Mouse (Mus musculus): Measurements from ENCODE around the gene Gm5737. TPM values are rescaled to one million over a fixed set of nuclear protein-coding genes. Genes with fewer than 3 reads are reported as not detected.

Gene Gm5737
- polyA plus RNA-seq, 1 experiment from 2014 or later, result not detected

DNA sequence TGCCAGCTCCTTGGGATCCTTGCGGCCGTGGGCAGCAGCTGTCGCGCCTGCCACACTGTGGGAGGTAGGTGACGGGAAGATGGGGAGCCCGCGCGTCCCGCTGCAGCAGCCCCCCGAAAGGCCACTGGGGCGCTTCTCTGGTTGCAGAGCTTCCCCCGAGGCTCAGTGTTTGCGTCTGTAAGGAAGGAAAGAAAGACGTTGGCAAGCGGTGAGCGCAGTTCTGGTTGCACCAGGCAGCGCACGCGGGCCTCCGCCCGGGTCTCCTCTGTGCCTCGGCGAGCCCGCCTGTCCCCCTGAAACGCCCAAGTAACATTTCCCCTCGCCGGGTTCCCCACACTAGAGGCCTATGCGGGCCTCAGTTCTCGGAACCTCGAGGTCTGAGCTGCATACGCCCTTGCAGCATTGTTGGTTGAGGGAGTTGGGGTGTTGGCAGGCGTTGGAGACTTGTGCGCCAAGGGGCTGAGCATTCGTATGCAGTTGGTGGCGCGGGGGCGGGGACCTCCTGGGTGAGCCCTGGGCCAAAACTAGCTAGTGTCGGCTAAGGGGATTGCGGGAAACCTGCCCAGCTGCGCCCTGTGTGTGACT is 31.0 kb downstream of the Gm5737 start:
- no peaks in the 10 kb centered on the region for H3K9me3 ChIP-seq (replicated peaks)
- peak overlapping the region; percentile 97 for H3K27ac ChIP-seq (replicated peaks)
- peaks cover 58% of the 10 kb centered on the region for H3K4me1 ChIP-seq (replicated peaks)
- peak; percentile 73 for ATAC-seq (ENCODE audit: insufficient read depth)
- H3K36me3 ChIP-seq (replicated peaks), result peaks cover 34% of the 10 kb centered on the region
- H3K27me3 ChIP-seq, result no peaks in the 10 kb centered on the region
- WGBS (ENCODE audit: insufficient replicate concordance), result under 1% methylated on average over 40 of the region's 40 CpGs
- H3K4me3 ChIP-seq (replicated peaks), result peak overlapping the region; percentile 86
- H3K9ac ChIP-seq, result peak overlapping the region; percentile 95
- peak overlapping the region; percentile 82 for H3K4me2 ChIP-seq

DNA sequence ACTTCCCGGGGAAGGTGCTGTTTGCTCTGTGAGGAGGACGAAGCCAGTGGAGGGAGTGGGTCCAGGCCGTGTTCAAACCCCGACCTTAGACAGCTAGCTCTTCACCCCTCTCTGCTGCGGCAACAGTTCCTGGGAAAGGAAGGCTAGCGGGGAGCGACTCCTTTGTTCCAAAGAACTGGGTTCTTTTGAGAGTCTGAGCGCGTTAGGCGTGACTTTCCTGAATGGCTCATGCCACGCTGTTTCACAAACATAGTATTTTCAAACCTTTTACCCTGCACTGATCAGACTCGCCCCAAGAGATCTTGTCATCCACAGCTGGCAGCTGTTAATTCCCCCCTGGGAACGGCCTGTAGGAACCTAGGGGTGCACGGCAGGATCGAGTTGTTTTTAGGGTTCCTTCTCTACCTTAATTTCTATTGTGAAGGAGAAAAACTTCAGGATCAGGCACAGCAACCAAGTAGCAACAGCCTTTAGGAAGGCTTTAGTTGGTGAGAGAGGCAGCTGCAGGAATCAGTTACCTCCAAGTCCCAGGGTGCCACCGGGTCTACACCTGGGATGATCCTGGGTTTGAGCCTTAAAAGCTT is 31.8 kb downstream of the Gm5737 start:
- Histone ChIP-seq H3K9ac (peak overlapping the region; percentile 95), H3K36me3 (replicated peaks) (peaks cover 42% of the 10 kb centered on the region), H3K4me1 (replicated peaks) (peaks cover 66% of the 10 kb centered on the region), H3K9me3 (replicated peaks) (no peaks in the 10 kb centered on the region), H3K27ac (replicated peaks) (peak overlapping the region; percentile 97), H3K27me3 (no peaks in the 10 kb centered on the region), H3K4me2 (peak overlapping the region; percentile 82), H3K4me3 (replicated peaks) (peak overlapping the region; percentile 86)
- WGBS (ENCODE audit: insufficient replicate concordance), result 5% methylated on average over 16 of the region's 16 CpGs
- ATAC-seq (ENCODE audit: insufficient read depth), result peak; percentile 2; the same call in 1 of the 2 replicates

DNA sequence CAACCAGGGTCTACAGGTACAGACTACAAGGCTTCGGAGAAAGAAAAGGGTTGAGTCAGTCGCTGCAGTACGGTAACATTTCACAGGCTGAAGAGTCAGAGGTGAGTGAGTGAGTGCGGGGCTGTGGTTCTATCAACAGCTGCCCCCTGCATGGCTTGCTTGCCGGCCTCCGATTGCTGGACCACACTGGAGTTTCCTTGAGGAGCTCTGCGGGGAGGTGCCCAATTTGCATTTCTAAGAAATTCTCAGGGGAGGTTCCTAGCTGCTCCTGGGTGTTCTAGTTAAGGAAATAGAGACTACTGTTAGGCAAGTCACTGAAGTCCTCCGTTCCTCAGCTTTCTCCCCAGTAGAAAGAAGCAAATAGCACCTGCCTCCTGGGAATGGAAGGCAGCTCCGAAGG is 32.5 kb downstream of the Gm5737 start:
- peak overlapping the region; percentile 86 for H3K4me3 ChIP-seq (replicated peaks)
- ATAC-seq (ENCODE audit: insufficient read depth), result no peak
- H3K4me1 ChIP-seq (replicated peaks), result peaks cover 74% of the 10 kb centered on the region
- peaks cover 49% of the 10 kb centered on the region for H3K36me3 ChIP-seq (replicated peaks)
- 47% methylated on average over 9 of the region's 9 CpGs for WGBS (ENCODE audit: insufficient replicate concordance)
- no peaks in the 10 kb centered on the region for H3K27me3 ChIP-seq
- H3K9ac ChIP-seq, result peak overlapping the region; percentile 95
- peak overlapping the region; percentile 97 for H3K27ac ChIP-seq (replicated peaks)
- H3K4me2 ChIP-seq, result peak overlapping the region; percentile 82
- no peaks in the 10 kb centered on the region for H3K9me3 ChIP-seq (replicated peaks)

DNA sequence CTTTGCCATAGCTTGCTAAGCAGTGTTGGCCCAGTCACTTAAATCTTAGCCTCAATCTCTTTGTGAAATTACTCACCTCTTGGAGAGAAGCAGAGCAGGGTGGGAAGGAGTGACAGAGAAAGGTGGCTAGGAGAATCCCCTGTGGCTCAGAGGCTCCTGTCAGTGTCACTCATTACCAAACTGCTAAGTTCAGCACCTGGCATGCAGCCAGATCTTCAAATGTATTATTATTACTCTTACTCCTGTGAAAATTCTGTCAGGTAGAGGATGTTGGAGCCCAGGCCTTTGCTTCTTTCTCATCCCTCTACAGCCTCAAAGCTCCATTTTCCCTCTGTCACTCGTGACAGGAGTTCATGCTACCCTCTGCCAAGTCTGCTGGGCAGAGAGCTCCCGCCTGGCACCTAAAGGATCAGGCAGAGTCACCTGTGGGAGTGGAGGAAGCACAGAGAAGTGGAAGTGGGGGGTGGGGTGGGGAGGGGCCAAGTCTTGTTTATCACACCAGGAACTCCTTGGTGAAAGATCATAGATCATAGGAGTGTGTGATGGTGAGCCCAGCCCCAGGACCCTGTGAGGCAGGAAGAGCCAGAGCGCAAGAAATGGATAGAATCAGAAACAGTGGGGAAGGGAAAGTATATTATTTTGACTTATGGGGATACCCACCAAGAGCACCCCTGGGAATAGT is 36.8 kb downstream of the Gm5737 start:
- peak overlapping the region; percentile 61 for H3K27ac ChIP-seq (replicated peaks)
- no peak overlapping the region; the same call in 1 of the 2 replicates for H3K4me2 ChIP-seq
- H3K36me3 ChIP-seq (replicated peaks), result peaks cover 63% of the 10 kb centered on the region
- peak overlapping the region; percentile 7; the same call in 1 of the 2 replicates for H3K9ac ChIP-seq
- H3K9me3 ChIP-seq (replicated peaks), result no peaks in the 10 kb centered on the region
- no peak overlapping the region for H3K4me3 ChIP-seq (replicated peaks)
- 69% methylated on average over 3 of the region's 3 CpGs for WGBS (ENCODE audit: insufficient replicate concordance)
- H3K4me1 ChIP-seq (replicated peaks), result peaks cover 99% of the 10 kb centered on the region
- H3K27me3 ChIP-seq, result no peaks in the 10 kb centered on the region
- no peak for ATAC-seq (ENCODE audit: insufficient read depth)

DNA sequence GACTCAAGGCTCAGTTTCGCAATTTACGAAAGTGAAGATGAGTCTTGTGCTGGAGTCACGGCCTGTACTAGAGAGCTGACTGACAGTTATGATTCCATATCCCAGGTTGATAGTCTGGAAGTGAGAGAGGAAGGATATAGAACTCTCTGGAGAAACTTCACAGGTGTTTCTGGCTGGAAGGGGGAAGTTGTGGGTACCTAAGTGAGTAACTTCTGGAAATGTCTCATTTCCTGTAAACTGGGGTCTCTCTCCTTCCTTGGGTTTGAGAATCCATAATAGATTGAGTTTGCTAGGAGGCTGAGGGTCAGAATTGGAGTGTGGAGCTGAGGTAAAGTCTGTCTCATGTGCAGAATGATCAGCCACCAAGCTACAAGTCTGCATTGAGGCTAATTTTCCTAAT is 38.0 kb downstream of the Gm5737 start:
- Histone ChIP-seq H3K27me3 (no peaks in the 10 kb centered on the region), H3K4me1 (replicated peaks) (peaks cover 95% of the 10 kb centered on the region), H3K4me2 (peak overlapping the region; percentile 63), H3K9ac (peak overlapping the region; percentile 56; the same call in 1 of the 2 replicates), H3K9me3 (replicated peaks) (no peaks in the 10 kb centered on the region), H3K4me3 (replicated peaks) (no peak overlapping the region), H3K27ac (replicated peaks) (peak overlapping the region; percentile 87), H3K36me3 (replicated peaks) (peaks cover 57% of the 10 kb centered on the region)
- no peak for ATAC-seq (ENCODE audit: insufficient read depth)
- WGBS (ENCODE audit: insufficient replicate concordance), result 84% methylated on average over 3 of the region's 3 CpGs

DNA sequence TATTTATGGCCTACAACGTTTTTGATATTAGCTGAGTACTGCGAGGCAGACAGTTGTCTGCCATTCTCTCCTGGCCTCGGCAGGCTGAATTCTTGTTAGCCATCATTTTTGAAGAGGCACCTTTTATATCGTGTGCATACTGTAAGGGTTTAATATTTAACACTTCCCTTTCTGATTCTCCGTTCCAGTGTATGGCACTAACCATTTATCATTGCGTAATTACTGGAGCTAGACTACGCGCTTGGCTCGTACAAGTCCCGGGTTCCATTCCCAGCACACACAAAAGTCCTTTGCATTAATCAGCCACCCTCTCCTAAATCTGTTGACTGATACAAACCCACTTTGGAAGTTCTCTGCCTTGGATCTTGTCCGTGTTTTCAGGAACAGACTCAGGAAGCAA is 47.7 kb downstream of the Gm5737 start:
- peaks cover 42% of the 10 kb centered on the region for H3K36me3 ChIP-seq (replicated peaks)
- peak overlapping the region; percentile 96 for H3K27ac ChIP-seq (replicated peaks)
- no peak overlapping the region for H3K4me3 ChIP-seq (replicated peaks)
- no peak overlapping the region for H3K9ac ChIP-seq
- peaks cover 89% of the 10 kb centered on the region for H3K4me1 ChIP-seq (replicated peaks)
- no peaks in the 10 kb centered on the region for H3K27me3 ChIP-seq
- no peak overlapping the region for H3K4me2 ChIP-seq
- no peak for ATAC-seq (ENCODE audit: insufficient read depth)
- no peaks in the 10 kb centered on the region for H3K9me3 ChIP-seq (replicated peaks)
- WGBS (ENCODE audit: insufficient replicate concordance), result 66% methylated on average over 11 of the region's 11 CpGs

DNA sequence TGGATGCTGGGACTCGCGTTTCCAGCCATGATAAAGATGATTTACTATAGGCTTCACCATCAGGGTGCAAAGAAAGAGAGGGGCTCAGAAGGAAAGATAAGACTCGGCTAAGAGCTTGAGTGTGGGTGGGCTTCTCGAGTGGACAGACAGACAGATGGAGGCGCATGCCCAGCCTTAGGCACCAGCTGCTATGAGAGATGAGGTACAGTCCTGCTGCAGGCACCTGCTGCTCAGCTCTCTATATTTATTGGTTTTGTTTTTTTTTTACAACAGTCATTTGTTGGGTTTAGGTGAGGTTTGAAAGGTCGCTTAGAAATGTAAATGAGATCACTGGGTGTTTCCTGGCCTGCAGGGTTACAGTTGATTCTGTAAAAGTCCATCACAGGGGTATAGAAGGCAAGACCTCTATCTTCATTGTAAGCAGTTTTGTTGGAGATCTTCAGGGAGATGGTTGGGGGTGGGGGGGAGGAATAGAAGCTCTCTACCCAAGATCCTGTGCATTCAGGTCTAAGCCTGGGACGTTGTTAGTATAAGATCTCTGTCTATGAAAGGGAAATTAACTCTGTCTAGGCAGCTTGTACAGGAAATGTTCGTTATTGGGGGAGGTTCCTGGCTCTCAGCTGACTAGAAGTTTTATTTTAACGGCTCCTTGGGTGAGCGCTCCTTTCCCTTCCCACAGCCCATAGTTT is 48.8 kb downstream of the Gm5737 start:
- WGBS (ENCODE audit: insufficient replicate concordance), result 19% methylated on average over 10 of the region's 10 CpGs
- no peaks in the 10 kb centered on the region for H3K27me3 ChIP-seq
- peak overlapping the region; percentile 53 for H3K9ac ChIP-seq
- H3K4me1 ChIP-seq (replicated peaks), result peaks cover 89% of the 10 kb centered on the region
- no peak for ATAC-seq (ENCODE audit: insufficient read depth)
- peak overlapping the region; percentile 63 for H3K4me2 ChIP-seq
- no peaks in the 10 kb centered on the region for H3K9me3 ChIP-seq (replicated peaks)
- peaks cover 42% of the 10 kb centered on the region for H3K36me3 ChIP-seq (replicated peaks)
- H3K4me3 ChIP-seq (replicated peaks), result peak overlapping the region; percentile 11; the same call in 1 of the 2 replicates
- H3K27ac ChIP-seq (replicated peaks), result peak overlapping the region; percentile 96

DNA sequence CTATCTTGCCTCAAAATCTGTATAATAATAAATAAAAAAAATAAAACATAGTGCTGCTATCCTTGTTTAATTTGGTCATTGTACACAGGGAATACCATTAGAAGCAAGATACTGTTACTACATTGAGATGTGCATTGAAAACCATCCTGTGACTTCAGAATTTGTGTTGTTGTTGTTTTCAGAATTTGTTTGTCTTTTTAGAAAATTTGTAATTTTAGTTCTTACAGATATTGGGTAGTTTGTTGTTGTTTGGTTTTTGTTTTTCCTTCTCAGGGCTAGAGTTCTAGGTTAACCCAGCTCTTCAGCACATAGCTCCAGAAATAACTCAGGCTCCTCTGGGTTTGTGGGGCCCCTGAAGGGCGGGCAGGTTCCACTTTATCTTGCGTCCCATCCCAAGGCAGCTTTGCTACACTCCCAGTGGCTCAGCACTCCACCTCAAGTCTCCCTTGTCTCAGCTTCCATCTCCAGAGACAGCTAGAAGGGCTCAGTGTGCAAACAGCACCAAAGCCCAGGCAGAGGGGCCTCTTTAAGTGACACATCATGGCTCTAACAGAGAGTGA is 49.4 kb downstream of the Gm5737 start:
- Histone ChIP-seq H3K4me2 (peak overlapping the region; percentile 63), H3K27me3 (no peaks in the 10 kb centered on the region), H3K4me1 (replicated peaks) (peaks cover 89% of the 10 kb centered on the region), H3K4me3 (replicated peaks) (peak overlapping the region; percentile 21), H3K36me3 (replicated peaks) (peaks cover 42% of the 10 kb centered on the region), H3K9ac (peak overlapping the region; percentile 55), H3K27ac (replicated peaks) (peak overlapping the region; percentile 96), H3K9me3 (replicated peaks) (no peaks in the 10 kb centered on the region)
- 7% methylated on average over 2 of the region's 2 CpGs for WGBS (ENCODE audit: insufficient replicate concordance)
- ATAC-seq (ENCODE audit: insufficient read depth), result peak; percentile 85

DNA sequence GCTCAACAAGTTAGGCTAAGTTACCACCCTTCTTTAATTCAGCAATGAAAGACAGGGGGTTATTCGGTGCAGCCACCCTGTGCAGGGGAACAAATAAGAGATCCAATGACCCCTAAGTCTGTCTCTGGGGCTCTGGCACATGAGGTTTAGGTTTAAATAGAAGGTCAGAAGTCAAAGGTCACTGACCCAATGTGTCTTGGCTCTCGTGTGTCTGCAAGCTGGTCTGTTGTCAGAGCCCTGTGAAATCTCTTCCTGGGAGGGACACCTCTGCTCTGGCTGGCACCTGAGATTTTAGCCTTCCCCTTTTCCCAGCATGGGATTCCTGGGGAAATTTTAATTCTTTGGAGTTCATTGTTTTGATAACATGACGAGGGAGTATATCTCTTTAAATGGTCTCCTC is 50.0 kb downstream of the Gm5737 start:
- Histone ChIP-seq H3K4me3 (replicated peaks) (peak overlapping the region; percentile 21), H3K36me3 (replicated peaks) (peaks cover 42% of the 10 kb centered on the region)
- 18% methylated on average over 3 of the region's 3 CpGs for WGBS (ENCODE audit: insufficient replicate concordance)

DNA sequence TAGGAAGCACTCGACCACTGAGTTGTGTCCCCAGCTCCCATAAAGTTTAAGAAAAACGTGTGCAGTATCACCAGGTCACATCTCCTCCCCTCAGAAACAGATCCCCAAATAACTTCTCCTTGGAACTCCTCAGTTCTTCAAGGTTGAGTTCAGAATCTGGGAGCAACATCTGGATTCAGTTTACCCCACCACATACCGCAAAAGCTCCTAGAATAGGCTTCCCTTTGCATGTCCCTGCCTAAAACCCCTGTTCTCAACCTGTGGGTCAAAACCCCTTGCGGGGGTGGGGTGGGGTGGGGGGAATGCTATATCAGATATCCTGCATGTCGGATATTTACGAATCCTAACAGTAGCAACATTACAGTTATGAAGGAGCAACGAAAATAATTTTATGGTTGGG is 50.5 kb downstream of the Gm5737 start:
- peak overlapping the region; percentile 96 for H3K27ac ChIP-seq (replicated peaks)
- H3K4me1 ChIP-seq (replicated peaks), result peaks cover 91% of the 10 kb centered on the region
- 64% methylated on average over 7 of the region's 7 CpGs for WGBS (ENCODE audit: insufficient replicate concordance)
- peak overlapping the region; percentile 55 for H3K9ac ChIP-seq
- H3K36me3 ChIP-seq (replicated peaks), result peaks cover 41% of the 10 kb centered on the region
- no peaks in the 10 kb centered on the region for H3K9me3 ChIP-seq (replicated peaks)
- ATAC-seq (ENCODE audit: insufficient read depth), result no peak
- peak overlapping the region; percentile 63 for H3K4me2 ChIP-seq
- H3K27me3 ChIP-seq, result no peaks in the 10 kb centered on the region
- no peak overlapping the region for H3K4me3 ChIP-seq (replicated peaks)

More for the DNA sequence above, 50.0 kb downstream of the Gm5737 start:
- Histone ChIP-seq H3K27ac (replicated peaks) (peak overlapping the region; percentile 96), H3K9me3 (replicated peaks) (no peaks in the 10 kb centered on the region), H3K27me3 (no peaks in the 10 kb centered on the region), H3K4me2 (peak overlapping the region; percentile 63), H3K4me1 (replicated peaks) (peaks cover 89% of the 10 kb centered on the region), H3K9ac (peak overlapping the region; percentile 55)
- no peak for ATAC-seq (ENCODE audit: insufficient read depth)

Measured in liver, embryonic 15.5 days (tissue).